Mouse (Mus musculus): Measurements from ENCODE around the gene Galnt5.

DNA sequence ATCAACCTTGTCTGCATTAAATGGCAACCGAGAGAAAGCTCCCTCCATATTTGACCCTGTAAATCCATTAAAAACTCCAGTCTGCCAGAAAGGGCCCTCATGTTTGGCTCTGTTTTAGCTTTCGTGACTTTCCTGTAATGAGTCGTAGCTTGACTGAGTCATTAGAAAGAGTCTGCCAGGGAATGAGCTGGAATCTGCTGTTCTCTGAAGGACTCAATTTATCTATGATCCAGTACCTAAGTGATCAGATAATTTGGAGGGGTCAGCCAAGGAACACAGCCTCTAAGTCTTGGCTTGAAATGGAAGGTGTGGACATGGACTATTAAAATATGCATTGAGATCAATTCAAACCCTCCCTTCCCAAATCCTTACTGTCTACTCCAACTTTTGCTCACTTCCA lies 33.7 kb downstream of the Galnt5 start:
- TF ChIP-seq CTCF (IDR thresholded peaks at IDR 0.05; ENCODE audit: insufficient read depth, low read depth, low read length) (no peak), POLR2A (IDR thresholded peaks at IDR 0.05; ENCODE audit: insufficient read depth, low read depth, low read length) (no peak)
